Mouse (Mus musculus): ENCODE data around the gene Olfr1044. TPM values are rescaled to one million over a fixed set of nuclear protein-coding genes. Genes with fewer than 3 reads are reported as not detected.

Gene Olfr1044
- polyA plus RNA-seq, 1 experiment from 2014 or later: not detected

Other genes starting within 250 kb of the Olfr1044 start
- not detected in 2 replicates for gene Olfr1028, start 227.4 kb downstream of the Olfr1044 start, polyA plus RNA-seq (2015; fragmentation: Nextera tagmentation; extraction: Ambion mirVana)
- gene Olfr1029, start 203.9 kb downstream of the Olfr1044 start, polyA plus RNA-seq (2015; fragmentation: Nextera tagmentation; extraction: Ambion mirVana): not detected in 2 replicates
- gene Olfr1030, start 198.5 kb downstream of the Olfr1044 start, polyA plus RNA-seq (2015; fragmentation: Nextera tagmentation; extraction: Ambion mirVana): not detected in 2 replicates
- gene Olfr1031, start 187.5 kb downstream of the Olfr1044 start, polyA plus RNA-seq (2015; fragmentation: Nextera tagmentation; extraction: Ambion mirVana): not detected in 2 replicates
- gene Olfr1032, start 172.3 kb downstream of the Olfr1044 start, polyA plus RNA-seq (2015; fragmentation: Nextera tagmentation; extraction: Ambion mirVana): not detected in 2 replicates
- gene Olfr1033, start 157.2 kb downstream of the Olfr1044 start, polyA plus RNA-seq (2015; fragmentation: Nextera tagmentation; extraction: Ambion mirVana): 0.25 TPM in 1 of 2 replicates, not detected in the other
- not detected in 2 replicates for gene Olfr1034, start 132.0 kb downstream of the Olfr1044 start, polyA plus RNA-seq (2015; fragmentation: Nextera tagmentation; extraction: Ambion mirVana)
- not detected in 2 replicates for gene Olfr1036, start 103.8 kb downstream of the Olfr1044 start, polyA plus RNA-seq (2015; fragmentation: Nextera tagmentation; extraction: Ambion mirVana)
- gene Olfr1037, start 90.4 kb downstream of the Olfr1044 start, polyA plus RNA-seq (2015; fragmentation: Nextera tagmentation; extraction: Ambion mirVana): not detected in 2 replicates
- gene Olfr1039, start 41.9 kb downstream of the Olfr1044 start, polyA plus RNA-seq (2015; fragmentation: Nextera tagmentation; extraction: Ambion mirVana): not detected in 2 replicates
- gene Olfr1040, start 31.1 kb downstream of the Olfr1044 start, polyA plus RNA-seq (2015; fragmentation: Nextera tagmentation; extraction: Ambion mirVana): not detected in 2 replicates
- not detected in 2 replicates for gene Olfr1042, start 16.0 kb downstream of the Olfr1044 start, polyA plus RNA-seq (2015; fragmentation: Nextera tagmentation; extraction: Ambion mirVana)
- not detected in 2 replicates for gene Olfr1043, start 10.3 kb downstream of the Olfr1044 start, polyA plus RNA-seq (2015; fragmentation: Nextera tagmentation; extraction: Ambion mirVana)
- not detected in 2 replicates for gene Olfr52, start 7.9 kb upstream of the Olfr1044 start, polyA plus RNA-seq (2015; fragmentation: Nextera tagmentation; extraction: Ambion mirVana)
- gene Olfr1045, start 25.2 kb upstream of the Olfr1044 start, polyA plus RNA-seq (2015; fragmentation: Nextera tagmentation; extraction: Ambion mirVana): not detected in 2 replicates
- gene Olfr1046, start 41.5 kb upstream of the Olfr1044 start, polyA plus RNA-seq (2015; fragmentation: Nextera tagmentation; extraction: Ambion mirVana): not detected in 2 replicates
- gene Olfr1047, start 53.6 kb upstream of the Olfr1044 start, polyA plus RNA-seq (2015; fragmentation: Nextera tagmentation; extraction: Ambion mirVana): not detected in 2 replicates
- not detected in 2 replicates for gene Olfr1048, start 62.5 kb upstream of the Olfr1044 start, polyA plus RNA-seq (2015; fragmentation: Nextera tagmentation; extraction: Ambion mirVana)
- not detected in 2 replicates for gene Olfr1049, start 80.5 kb upstream of the Olfr1044 start, polyA plus RNA-seq (2015; fragmentation: Nextera tagmentation; extraction: Ambion mirVana)
- gene Olfr1051, start 101.3 kb upstream of the Olfr1044 start, polyA plus RNA-seq (2015; fragmentation: Nextera tagmentation; extraction: Ambion mirVana): not detected in 2 replicates
- gene Olfr1052, start 114.6 kb upstream of the Olfr1044 start, polyA plus RNA-seq (2015; fragmentation: Nextera tagmentation; extraction: Ambion mirVana): not detected in 2 replicates
- not detected in 2 replicates for gene Olfr1053, start 137.5 kb upstream of the Olfr1044 start, polyA plus RNA-seq (2015; fragmentation: Nextera tagmentation; extraction: Ambion mirVana)
- not detected in 2 replicates for gene Olfr1054, start 157.6 kb upstream of the Olfr1044 start, polyA plus RNA-seq (2015; fragmentation: Nextera tagmentation; extraction: Ambion mirVana)
- gene Olfr1055, start 172.5 kb upstream of the Olfr1044 start, polyA plus RNA-seq (2015; fragmentation: Nextera tagmentation; extraction: Ambion mirVana): not detected in 2 replicates
- not detected in 2 replicates for gene Olfr1056, start 184.6 kb upstream of the Olfr1044 start, polyA plus RNA-seq (2015; fragmentation: Nextera tagmentation; extraction: Ambion mirVana)
- not detected in 2 replicates for gene Olfr1057, start 200.6 kb upstream of the Olfr1044 start, polyA plus RNA-seq (2015; fragmentation: Nextera tagmentation; extraction: Ambion mirVana)
- not detected in 2 replicates for gene Olfr1058, start 210.7 kb upstream of the Olfr1044 start, polyA plus RNA-seq (2015; fragmentation: Nextera tagmentation; extraction: Ambion mirVana)
- gene Olfr1061, start 236.2 kb upstream of the Olfr1044 start, polyA plus RNA-seq (2015; fragmentation: Nextera tagmentation; extraction: Ambion mirVana): not detected in 2 replicates
- gene Olfr1062, start 248.9 kb upstream of the Olfr1044 start, polyA plus RNA-seq (2015; fragmentation: Nextera tagmentation; extraction: Ambion mirVana): not detected in 2 replicates